Mouse (Mus musculus): Measurements from ENCODE around the gene Zdhhc7.

Zdhhc7 gene

DNA sequence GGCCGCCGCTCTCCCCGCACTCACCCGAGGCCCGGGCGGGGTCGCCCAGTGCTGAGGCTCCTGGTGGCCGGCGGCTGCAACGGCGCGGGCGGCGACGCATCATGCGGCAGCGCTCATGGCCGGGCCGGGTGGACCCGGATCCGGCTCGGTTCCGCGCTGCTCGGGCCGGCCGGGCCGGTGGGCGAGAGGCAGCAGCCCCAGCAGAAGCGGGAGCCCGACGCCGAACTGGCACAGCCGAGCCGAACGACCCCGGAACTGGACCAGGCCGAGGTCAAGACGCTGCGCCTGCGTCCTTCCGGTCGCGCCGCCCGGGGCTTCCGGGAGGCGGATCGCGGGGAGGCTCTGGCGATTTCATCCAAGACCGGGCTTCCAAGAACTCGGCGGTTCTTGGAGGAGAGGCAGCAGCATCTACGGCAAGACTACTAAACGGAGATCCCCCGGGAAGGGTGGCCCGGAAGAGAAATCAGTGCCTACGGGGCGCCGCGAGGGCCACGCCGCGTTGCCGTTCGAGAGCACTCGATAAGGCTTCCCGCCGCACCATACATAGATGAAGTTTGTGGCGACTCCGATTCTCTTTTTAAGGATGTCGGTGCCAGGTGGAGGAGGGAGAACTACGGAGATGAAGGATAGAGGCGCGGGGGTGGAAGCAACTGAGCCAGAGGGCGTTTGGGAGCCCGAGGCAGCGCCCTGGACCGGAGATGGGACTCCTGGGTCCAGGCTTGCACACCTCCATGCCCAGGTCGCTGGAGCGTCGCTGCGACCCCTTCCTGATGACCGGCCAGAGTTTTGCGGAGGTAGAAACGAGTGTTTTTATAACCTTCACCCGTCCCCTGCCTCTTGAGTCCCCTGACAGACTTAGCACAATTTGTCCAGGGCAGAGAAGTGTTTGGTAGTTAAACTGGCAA lies at the start of gene Zdhhc7:
Gene Zdhhc7, minus strand, starts transcription at position 415 of the 905 bp plus-strand sequence.
- DNase-seq (ENCODE audit: low read depth, low spot score): peak; percentile 68

DNA sequence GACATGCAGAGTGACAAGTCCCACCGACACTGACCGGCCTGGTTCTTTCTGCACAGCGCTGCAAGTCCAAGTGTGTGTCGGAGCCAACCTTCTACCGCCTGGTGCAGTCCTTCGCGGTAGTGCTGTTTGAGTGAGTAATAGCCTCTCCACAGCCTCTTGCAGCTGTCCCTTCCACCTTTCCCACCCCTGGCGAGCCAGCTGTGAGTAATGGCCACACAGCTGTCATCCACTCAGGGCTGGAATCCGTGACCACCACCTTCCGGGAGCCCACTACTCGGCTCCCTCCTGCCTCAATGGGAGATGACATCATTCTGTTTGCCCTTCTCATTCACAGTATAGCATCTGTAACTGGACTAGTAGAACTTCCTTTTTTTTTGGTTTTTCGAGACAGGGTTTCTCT lies 48.7 kb upstream of the Zdhhc7 start:
- DNase-seq (ENCODE audit: low read depth, low spot score): no peak

DNA sequence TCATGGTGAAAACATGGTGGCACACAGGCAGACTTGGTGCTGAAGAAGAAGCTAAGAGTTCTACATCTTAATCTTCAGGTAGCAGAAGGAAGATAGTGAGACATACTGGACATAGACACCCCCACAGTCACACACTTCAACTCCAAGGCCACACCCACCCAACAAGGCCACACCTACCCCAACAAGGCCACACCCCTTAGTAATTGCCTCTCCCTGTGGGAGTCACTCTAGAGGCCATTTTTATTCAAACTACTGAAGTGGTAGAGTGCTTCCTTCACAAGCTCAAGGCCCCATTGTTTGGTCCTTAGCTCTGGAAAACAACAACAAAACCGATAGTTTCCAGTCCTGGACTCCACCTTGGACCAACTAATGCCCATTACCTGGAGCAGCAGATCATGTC lies 44.8 kb upstream of the Zdhhc7 start:
- peak; percentile 52 for DNase-seq (ENCODE audit: low read depth, low spot score)

DNA sequence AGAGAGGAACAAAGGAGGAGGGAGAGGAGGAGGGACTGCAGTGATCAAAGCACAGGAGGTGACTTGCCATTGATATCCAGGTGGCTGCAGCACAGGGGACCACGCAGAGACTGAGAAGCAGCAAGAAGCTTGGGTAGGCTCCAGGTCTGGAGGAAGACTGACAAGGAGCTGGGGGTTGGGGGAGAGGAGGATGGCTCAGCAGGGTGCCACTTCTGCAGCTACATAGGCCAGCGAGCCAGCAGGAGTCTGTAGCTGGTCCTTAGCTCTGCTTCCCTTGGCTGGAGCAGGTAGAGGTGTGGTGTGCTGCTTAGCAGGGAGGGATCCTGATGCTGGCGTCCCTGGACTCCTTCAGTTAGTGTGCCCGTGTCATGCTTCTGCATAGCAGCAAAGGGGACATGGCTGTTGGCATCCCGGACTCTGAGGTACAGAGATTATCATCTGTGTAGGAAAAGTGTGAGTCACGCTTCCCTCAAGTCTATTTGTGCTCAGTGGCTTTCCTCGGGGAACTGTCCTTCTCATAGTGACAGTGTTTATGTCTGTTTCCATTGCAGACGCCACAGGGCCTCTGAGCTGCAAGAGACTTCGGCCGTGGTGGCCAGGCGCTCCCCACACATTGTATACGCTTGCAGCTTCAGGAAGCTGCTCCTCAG lies 43.5 kb upstream of the Zdhhc7 start:
- no peak for DNase-seq (ENCODE audit: low read depth, low spot score)

DNA sequence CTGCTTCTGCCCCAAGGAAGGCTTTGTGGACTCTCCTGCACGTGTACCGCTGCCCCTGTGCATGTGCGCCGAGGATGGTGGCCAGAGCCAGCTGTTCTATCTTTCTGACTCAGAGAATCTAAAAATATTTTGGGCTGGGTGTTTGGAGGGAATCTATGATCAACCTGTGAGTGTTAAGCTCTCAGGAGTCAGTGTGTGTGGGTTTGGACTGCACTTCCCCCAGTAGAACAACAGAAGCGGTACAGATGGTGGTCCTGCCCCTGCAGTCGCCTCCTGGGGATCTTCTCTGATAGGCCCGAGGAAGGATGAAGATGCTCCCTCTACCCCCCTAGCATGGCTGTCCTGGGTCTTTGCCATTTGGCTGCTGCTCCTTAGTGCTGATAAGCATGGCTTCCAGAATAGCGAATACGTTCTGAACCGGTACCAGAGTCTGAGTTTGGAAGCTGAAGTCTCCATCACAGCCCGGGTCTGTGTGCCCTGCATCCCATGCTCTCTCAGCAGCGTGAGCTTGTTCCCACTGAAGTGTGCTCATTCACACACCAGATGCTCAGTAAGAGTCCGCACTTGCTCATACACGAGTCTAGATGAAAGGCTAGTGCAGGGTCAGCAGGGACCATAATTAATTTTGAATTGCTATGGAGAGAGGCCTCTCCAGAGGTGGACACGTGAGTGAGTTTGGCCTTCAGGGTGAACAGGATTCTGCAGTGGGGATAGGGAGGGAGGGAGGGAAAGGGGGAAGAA lies 42.8 kb upstream of the Zdhhc7 start:
- no peak for DNase-seq (ENCODE audit: low read depth, low spot score)

DNA sequence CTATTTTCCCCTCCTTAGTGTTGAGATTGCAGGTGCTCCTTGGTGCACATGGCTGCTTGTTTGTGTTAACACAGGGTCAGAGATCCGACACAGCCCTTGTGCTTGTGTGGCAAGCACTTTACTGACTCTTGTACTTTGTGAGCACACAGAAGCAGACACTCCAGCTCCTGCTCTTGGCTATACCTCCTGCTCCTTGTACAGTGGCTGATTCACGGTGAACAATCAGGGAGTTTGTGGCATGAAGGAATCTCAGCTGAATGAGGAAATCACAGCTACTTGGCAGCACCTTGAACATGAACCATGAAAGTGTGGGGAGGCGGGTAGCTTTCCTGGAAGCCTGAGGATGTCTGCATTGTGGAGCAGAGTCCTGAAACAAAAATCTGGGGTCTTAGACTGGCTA lies 39.5 kb upstream of the Zdhhc7 start:
- DNase-seq (ENCODE audit: low read depth, low spot score): no peak

DNA sequence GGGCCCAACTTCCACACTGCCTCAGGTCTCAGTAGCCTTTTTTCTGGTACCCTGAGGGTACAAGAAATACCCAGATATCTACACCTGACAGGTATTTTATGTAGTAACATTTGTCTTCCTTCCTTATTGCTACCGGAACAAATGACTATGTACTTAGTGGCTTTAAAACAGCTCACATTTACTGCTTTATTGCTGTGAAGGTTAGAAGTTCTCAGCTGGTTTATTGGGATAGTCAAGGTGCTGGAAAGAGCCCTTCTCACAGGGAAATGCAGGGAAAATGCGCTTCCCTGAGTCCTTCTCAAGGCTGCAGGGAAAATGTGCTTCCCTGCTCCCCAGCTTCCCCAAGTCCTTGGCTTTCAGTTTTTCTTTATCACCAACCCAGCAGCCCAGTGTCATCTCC lies 37.7 kb upstream of the Zdhhc7 start:
- DNase-seq (ENCODE audit: low read depth, low spot score): no peak

DNA sequence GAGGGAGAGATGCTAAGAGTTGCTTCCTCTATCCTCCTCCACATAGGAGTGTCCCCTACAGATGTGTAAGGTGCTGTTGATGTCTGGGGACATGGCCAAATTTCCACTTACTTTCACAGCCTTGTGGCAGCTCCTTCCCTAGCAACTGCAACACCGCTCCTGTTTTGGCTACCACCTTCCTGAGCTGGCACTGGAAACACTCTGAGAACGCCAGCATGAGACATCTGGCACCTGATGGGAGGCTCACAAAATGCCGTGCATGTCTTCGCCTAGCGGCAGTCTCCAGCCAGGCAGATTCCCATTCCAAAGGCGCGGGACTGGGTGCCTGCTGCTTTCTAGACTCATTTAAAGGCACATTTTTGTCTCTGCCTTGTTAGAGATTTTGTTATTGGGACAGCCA lies 35.3 kb upstream of the Zdhhc7 start:
- no peak for DNase-seq (ENCODE audit: low read depth, low spot score)

DNA sequence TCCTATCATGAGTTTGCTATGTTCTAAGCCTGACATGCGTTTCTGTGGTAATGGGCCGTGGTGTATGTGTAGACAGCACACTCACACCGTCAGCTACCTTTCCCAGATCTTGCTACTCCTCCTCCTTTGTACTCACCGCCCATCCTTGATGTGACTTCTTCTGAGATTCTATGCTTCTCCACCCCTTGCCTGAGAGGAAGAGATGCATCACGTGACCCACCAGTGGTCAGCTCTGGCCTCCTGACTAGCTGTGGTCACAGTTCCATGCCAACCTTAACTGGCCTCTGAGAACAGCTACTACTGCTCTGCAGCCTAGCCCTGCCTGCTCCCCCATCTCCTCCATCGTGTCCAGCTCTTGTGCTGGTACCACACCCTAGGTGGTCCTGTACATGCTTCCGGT lies 34.4 kb upstream of the Zdhhc7 start:
- no peak for DNase-seq (ENCODE audit: low read depth, low spot score)

DNA sequence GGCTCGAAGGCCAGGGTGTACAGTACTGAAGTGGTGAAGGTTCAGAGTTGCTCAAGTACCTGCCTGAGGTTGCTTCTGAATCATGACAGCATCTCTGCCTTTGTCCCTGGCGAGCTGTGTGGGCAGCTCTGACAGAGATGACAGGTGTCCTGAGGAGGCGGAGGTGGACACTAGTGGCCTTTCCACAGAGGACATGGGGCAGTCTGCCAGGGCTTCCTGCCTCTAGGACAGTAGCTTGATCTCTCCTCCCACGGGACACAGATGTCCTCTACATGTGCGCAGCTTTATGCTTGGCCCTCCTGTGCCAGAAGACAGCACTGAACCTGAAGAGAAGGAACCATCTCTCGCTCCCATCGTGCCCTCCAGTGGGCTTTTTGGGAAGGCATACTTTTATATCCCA lies 31.9 kb upstream of the Zdhhc7 start:
- DNase-seq (ENCODE audit: low read depth, low spot score): no peak

DNA sequence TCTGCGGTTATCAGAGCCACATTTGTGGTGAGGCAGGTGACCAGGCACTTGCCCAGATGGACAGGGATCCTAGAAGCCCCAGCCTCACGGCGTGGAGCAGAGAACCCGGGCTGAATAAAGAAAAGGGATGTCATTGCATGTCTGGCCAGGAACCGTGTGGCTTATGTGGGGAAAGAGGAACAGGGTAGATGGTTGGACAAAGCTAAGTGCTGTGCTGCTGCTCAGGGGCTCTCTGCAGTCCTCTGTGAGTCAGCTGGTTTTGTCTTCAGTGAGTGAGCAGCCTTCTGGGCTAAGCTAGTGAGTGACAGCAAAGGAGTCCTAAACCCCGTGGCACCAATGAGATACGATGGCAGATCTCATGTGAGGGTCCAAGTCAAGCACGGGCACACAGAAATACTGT lies 29.9 kb upstream of the Zdhhc7 start:
- no peak for DNase-seq (ENCODE audit: low read depth, low spot score)

DNA sequence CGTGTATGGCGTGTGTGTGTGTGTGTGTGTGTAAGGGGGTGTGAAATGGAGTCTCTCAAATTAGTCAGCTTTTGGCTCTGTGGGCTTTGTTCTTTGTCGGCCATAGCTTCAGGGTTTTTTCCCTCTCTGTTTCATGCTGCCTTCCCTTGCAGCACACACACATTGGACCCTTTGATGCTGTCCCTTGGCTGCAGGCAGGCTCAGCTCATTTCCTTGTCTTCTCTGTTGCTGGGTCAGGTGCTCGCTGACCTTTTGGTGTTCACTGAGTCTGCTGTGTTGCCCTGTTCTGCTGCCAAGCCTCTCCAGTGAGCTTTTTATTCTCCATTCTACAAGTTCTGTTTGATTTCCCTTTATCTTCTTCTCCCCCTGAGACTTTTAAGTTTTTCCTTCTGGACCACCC lies 28.3 kb upstream of the Zdhhc7 start:
- DNase-seq (ENCODE audit: low read depth, low spot score): no peak

DNA sequence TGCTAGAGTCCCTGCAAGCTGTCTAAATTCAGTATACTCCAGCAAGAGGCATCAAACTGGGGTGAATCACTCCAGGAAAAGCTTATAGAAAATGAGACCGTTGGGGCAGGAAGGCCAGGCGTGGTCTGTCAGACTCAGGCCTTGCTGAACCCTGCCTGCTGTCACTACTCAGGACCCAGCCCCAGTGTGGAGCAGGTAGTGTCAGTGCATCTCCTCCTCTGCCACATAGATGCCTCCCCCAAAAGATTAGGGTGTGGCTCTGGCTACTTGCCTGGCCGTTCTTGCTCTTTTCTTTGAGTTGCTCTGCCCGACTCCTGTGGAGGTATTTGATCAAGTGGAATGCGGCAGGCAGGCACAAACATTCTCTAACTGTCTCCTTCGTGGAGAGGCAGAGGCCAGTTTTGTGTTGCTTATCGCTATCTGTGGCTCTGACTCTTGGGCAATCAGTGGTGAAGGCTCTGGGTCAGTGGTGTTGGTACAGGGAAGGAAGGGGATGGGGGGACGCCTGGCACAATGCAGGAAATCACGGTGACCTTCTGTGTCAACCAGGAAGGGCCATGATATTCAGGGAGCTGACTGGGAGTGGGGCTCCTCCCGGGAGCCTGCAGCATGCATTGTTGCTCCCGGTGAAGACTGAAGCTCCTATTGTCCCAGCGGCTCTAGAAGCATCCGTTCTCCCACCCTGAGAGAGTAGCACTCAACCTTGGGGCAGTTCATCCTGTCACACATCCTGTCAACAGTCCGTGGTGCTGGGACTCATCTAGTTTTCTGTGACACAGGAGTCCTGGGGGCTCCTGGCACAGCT lies 25.3 kb upstream of the Zdhhc7 start:
- peak; percentile 30 for DNase-seq (ENCODE audit: low read depth, low spot score)

DNA sequence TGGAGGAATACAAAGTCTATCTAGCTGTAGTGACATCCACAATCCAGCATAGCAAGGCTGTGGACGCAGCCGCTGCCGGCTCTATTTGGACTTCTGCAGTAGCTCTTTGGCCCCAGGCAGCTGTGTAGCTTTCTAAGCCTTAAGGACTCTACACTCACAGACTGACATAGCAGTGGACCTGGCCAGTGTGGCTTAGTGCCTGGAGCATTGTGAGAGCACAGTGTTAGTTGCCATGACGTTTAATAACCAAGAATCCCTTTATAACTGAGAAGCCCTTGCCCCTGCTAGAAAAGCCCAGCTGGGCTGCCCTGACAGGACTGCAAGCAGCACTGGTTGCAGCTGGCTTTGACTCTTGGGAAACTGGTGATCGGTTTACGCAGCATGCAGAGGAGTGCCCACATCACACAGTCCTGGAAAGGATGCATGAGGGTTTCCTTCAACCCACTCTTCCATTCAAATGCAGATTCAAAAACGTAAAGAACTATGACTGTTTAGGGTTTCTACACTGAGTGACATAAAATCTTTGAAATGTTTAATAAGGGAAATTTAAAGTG lies 23.6 kb upstream of the Zdhhc7 start:
- DNase-seq (ENCODE audit: low read depth, low spot score): no peak

DNA sequence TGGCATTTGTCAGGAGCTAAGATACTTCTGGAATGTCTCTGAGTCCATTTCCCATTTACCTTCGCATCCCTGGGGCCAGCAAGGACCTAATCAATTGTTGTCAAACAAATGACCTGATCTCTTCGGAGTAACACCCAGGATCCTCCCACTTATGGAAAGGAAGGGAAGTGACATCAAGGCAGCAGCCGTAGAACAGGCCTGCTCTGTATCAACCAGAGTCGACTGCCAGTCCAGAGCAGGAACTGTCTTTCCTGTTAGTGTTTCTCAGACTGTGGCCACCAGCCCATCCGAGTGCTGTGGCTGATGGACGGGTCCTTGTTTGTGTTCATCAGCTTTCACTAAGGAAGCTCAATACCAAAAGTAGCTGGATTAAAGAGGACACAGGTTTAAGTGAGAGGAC lies 23.0 kb upstream of the Zdhhc7 start:
- DNase-seq (ENCODE audit: low read depth, low spot score): no peak

DNA sequence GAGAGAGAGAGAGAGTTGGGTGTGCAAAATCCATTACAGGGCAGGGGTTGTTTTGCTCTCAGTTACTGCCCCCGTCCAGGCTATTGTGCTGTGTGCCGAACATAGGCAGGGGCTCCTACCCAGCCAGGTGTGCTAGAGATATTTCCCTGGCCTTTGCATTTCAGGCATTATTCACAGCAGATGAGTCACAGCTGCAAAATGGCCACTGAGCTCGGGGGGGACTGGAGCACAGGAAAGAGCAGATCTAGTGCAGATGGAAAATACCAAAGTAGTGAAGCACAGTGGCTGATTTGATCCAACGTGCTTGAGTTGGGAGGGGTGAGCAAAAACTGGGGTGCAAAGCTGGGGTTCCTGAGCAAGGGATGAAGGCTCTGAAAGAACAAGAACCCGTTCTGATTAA lies 19.7 kb upstream of the Zdhhc7 start:
- no peak for DNase-seq (ENCODE audit: low read depth, low spot score)

DNA sequence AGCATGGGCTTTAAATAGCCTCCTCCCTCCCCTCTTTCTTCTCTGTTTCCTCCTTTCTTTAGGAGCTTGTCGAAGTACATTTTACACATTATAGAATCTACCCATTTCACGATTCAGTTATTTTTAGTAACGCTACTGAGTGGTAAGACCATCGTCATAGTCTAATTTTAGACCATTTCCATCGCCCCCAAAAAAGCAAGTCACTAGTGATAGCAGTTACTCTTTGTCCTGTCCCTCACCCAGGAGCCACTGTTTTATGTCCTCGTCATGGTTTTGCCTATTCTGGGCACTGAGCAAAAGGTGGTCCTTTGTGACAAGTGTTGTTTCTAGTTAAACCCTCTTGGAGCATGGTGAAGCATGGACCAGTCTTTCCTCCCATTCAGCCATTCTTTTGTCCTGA lies 18.6 kb upstream of the Zdhhc7 start:
- DNase-seq (ENCODE audit: low read depth, low spot score): no peak

DNA sequence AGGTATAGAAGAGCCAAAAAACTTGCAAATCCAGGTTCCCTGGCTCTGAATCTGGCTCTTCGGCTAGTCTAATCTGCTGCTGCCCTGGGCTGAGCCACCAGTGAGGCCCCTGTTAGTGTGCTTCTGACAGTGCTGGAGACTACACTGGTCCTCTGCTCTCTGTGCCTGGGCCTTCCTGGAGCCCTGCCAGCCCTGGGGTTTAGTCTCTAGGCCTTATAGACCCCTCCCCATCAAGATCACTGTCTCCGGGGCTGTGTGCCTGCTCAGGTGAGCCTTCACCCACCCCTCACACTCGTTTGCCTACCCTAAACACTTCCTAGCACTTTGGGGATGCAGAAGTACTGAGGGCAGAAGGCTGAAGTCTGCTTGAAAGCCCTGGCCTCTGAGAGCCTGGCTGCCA lies 18.1 kb upstream of the Zdhhc7 start:
- DNase-seq (ENCODE audit: low read depth, low spot score): no peak

DNA sequence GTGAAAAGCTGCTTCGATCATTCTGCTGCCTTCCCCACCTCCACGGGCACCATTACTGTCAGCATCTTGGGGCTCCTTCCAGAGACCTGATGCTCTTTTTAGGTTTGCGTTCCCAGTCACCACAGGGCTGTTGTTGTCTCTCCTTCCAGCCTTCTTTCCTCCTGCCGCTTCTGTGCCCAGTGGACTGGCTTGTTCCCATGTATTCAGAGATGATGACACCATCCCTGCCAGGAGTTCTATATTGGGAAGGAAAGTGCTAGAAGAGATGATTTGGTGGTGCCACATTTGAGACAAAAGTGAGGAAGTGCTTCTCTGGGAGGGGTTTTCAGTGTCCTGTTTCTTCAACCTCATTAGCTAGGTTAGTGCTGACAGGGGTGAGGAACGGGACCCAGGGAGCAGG lies 17.6 kb upstream of the Zdhhc7 start:
- DNase-seq (ENCODE audit: low read depth, low spot score): no peak

DNA sequence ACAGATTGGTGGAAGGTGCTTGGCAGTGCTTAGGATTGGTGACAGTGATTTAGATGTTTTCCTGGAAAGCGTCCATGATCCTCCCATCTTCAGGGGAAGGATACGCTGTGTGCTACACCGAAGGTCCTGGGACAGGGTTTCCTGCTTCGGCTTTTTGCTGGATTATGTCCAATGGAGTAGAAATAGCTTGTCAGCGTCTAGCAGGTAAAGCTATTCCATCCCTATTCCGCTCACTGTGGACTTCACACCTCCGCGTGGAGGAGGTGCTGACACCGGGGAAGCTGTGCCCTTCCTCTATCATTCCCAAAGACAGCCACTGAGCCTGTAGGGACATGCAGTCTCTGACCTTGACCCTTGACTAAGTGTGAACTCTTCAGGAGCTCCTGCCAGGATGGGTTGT lies 16.9 kb upstream of the Zdhhc7 start:
- no peak for DNase-seq (ENCODE audit: low read depth, low spot score)

DNA sequence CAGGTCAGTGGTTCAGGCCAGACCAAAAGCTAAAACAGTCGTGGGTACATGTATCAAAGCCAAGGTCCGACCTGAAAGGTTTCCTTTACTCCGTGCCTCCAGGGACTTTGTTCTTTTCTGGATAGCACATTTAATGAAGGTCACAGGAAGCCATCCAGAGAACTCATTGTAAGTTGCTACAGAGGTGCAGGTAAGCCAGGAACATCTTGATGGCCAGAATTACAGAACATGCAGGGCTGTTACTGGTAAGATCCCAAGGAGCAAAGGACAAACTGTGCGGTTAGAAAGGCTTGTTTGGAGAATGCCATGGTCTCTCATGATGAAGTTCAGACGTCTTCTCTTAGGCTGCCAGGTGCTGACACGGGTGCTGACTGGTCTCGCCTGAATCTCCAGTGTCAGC lies 15.3 kb upstream of the Zdhhc7 start:
- no peak for DNase-seq (ENCODE audit: low read depth, low spot score)

Measured in ZHBTc4 (cell line).